Mouse (Mus musculus): ENCODE measurements around the gene Grb7.

Grb7 gene

GRCm38 (mm10) chr11:98470795-98471194 lies 24.6 kb downstream of the Grb7 start:
- no peak for DNase-seq (ENCODE audit: low spot score in 2 of 2)

GRCm38 (mm10) chr11:98472696-98473095 lies 26.5 kb downstream of the Grb7 start:
- no peak for DNase-seq (ENCODE audit: low spot score in 2 of 2)

GRCm38 (mm10) chr11:98473916-98474479 lies 27.8 kb downstream of the Grb7 start:
- no peak for DNase-seq (ENCODE audit: low spot score in 2 of 2)

GRCm38 (mm10) chr11:98474967-98475366 lies 28.8 kb downstream of the Grb7 start:
- DNase-seq (ENCODE audit: low spot score in 2 of 2): no peak

- DNase-seq (ENCODE audit: low spot score in 2 of 2): no peak
These were observed 29.6 kb downstream of the Grb7 start for GRCm38 (mm10) chr11:98475630-98476433.

- DNase-seq (ENCODE audit: low spot score in 2 of 2): no peak
These were observed 30.2 kb downstream of the Grb7 start for GRCm38 (mm10) chr11:98476434-98476807.

- no peak for DNase-seq (ENCODE audit: low spot score in 2 of 2)
These were observed 31.0 kb downstream of the Grb7 start for GRCm38 (mm10) chr11:98477011-98477701.

GRCm38 (mm10) chr11:98479026-98479939 lies 33.1 kb downstream of the Grb7 start:
- no peak for DNase-seq (ENCODE audit: low spot score in 2 of 2)

GRCm38 (mm10) chr11:98479940-98480497 lies 33.8 kb downstream of the Grb7 start:
- DNase-seq (ENCODE audit: low spot score in 2 of 2): no peak

GRCm38 (mm10) chr11:98481231-98481630 lies 35.0 kb downstream of the Grb7 start:
- DNase-seq (ENCODE audit: low spot score in 2 of 2): no peak

GRCm38 (mm10) chr11:98482067-98482466 lies 35.9 kb downstream of the Grb7 start:
- no peak for DNase-seq (ENCODE audit: low spot score in 2 of 2)

- DNase-seq (ENCODE audit: low spot score in 2 of 2): no peak
These were observed 39.6 kb downstream of the Grb7 start for GRCm38 (mm10) chr11:98485749-98486148.

- DNase-seq (ENCODE audit: low spot score in 2 of 2): no peak
These were observed 41.4 kb downstream of the Grb7 start for GRCm38 (mm10) chr11:98487526-98488040.

- no peak for DNase-seq (ENCODE audit: low spot score in 2 of 2)
These were observed 42.5 kb downstream of the Grb7 start for GRCm38 (mm10) chr11:98488540-98489234.

- DNase-seq (ENCODE audit: low spot score in 2 of 2): no peak
These were observed 45.4 kb downstream of the Grb7 start for GRCm38 (mm10) chr11:98491571-98491970.

GRCm38 (mm10) chr11:98492959-98493358 lies 46.8 kb downstream of the Grb7 start:
- no peak for DNase-seq (ENCODE audit: low spot score in 2 of 2)

GRCm38 (mm10) chr11:98493394-98493793 lies 47.2 kb downstream of the Grb7 start:
- DNase-seq (ENCODE audit: low spot score in 2 of 2): no peak

GRCm38 (mm10) chr11:98495176-98495719 lies 49.1 kb downstream of the Grb7 start:
- no peak for DNase-seq (ENCODE audit: low spot score in 2 of 2)

GRCm38 (mm10) chr11:98497388-98498288 lies 51.4 kb downstream of the Grb7 start:
- no peak for DNase-seq (ENCODE audit: low spot score in 2 of 2)

Measured in cerebellum, postnatal 4 days (tissue).